In the genomic region with DNA sequence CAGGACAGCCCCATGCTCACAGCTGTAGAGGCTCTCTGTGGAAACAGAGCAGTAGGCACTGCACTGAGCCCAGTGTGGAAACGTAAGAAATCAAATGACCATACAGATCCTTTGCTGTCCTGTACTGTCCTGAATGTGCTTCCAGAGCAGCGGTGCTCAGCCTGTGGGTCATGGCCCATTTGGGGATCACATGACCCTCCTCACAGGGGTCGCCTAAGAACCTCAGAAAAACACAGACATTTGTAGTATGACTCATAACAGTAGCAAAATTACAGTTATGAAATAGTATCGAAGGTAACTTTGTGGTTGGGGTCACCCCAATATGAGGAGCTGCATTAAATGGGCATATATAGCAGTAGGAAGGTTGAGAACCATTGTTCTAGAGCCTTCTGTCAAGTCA, we compare ENCODE assay signal across 23 mouse cellular contexts.
"Had no signal": no experiment of that assay in that cellular context is flagged by ENCODE, and none has a peak within 500 bp of the region (broad histone marks: within the 10 kb centered on the region; RNA-seq: fewer than 3 reads in every experiment).

No protein-coding gene starts in this region.

- H3K9ac ChIP-seq: heart, embryonic 13.5 days; heart, embryonic 15.5 days; hindbrain, embryonic 12.5 days; hindbrain, embryonic 14.5 days; limb, embryonic 13.5 days; limb, embryonic 15.5 days; liver, embryonic 12.5 days; liver, embryonic 14.5 days had no signal

- ATAC-seq: hindbrain, embryonic 16.5 days; intestine, embryonic 16.5 days; liver, embryonic 12.5 days had no signal

- H3K4me3 ChIP-seq: heart, adult 2 months; heart, embryonic 13.5 days; heart, embryonic 15.5 days; hindbrain, embryonic 10.5 days; hindbrain, embryonic 12.5 days; limb, embryonic 13.5 days; limb, embryonic 15.5 days; liver, embryonic 12.5 days had no signal

- DNase-seq: gastrocnemius, postnatal 14 days; heart, adult 2 months; heart, postnatal 14 days; heart, postnatal 36 days; kidney, adult 18-20 months; kidney, adult 8-10 months; kidney, postnatal 10 days; kidney, postnatal 25 days; layer of hippocampus, adult 9-11 months; layer of hippocampus, postnatal 36 days; left cerebral cortex, postnatal 4 days had no signal

- H3K9me3 ChIP-seq: heart, embryonic 13.5 days; heart, embryonic 15.5 days; hindbrain, embryonic 10.5 days; hindbrain, embryonic 12.5 days; limb, embryonic 13.5 days; limb, embryonic 15.5 days; liver, embryonic 12.5 days had no signal

- H3K4me2 ChIP-seq: heart, embryonic 11.5 days; heart, embryonic 13.5 days; heart, embryonic 15.5 days; hindbrain, embryonic 12.5 days; hindbrain, embryonic 14.5 days; limb, embryonic 13.5 days; limb, embryonic 15.5 days; liver, embryonic 12.5 days had no signal

- H3K27ac ChIP-seq: heart, adult 2 months; heart, embryonic 13.5 days; heart, embryonic 15.5 days; hindbrain, embryonic 10.5 days; hindbrain, embryonic 12.5 days; hindbrain, embryonic 14.5 days; limb, embryonic 13.5 days; limb, embryonic 15.5 days; liver, embryonic 12.5 days; liver, embryonic 14.5 days had no signal

- H3K27me3 ChIP-seq: heart, embryonic 13.5 days; heart, embryonic 15.5 days; hindbrain, embryonic 12.5 days; limb, embryonic 13.5 days; limb, embryonic 15.5 days; liver, embryonic 12.5 days had no signal
